Mouse (Mus musculus) T-helper 2 cell (primary cell): Measurements from ENCODE around the gene Dolk.

Experiments
- in situ Hi-C: fragments of 300-600 bp; cut with MboI, MseI; formaldehyde crosslinking; loops from one replicate; pipeline ENCODE4 v1.15.1; 2025; ENCODE audit warnings: high pct_unique_total_duplicates

Dolk gene

DNA sequence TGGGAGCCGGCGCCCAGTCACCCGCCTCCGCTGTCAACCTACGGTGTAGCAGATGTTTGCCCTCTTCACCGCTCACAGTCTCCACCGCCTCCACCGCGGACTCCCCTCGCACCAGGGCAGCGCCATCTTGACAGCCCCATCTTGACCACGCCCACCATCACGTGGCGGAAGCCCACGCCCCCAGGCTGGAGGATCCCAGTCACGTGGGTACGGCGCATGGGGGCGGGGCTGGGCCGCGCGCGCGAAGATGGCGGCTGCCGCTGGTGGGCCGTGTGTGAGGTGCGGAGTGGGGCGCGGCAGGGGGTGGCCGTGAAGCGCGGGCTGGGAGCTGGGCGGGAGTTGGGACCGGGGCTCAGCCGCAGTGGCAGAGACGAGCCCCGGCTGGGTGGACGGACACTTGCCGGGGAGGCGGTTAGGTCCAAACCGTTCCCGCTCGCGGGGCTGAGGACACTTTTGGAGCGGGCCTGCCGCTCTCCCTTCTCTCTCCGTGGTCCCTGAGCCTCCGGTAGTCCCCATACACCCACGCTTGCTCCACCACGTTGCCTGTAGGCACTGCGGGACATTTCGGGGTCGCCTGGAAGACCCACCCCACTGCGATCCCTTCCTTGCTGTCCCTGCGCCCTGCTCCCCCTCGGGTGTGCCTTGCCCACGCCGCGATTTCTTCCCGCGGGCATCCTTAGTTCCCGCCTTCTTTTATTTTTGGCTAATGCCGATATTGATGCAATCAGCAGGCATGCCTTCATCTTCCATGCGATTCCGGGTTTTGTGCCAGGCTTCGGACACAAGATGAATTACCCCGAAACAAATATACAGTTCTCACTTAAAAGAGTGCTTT, at the start of gene Dolk, which contains the start of gene Nup188:
Dolk (minus strand) TSS at position 143 of the 835 bp plus-strand sequence.
Nup188 (plus strand) TSS at position 206 of the 835 bp plus-strand sequence.
- in situ Hi-C loops, result loop anchor here (5.0 kb wide), 1 partner anchor 54 kb away; no protein-coding TSS in a partner anchor

DNA sequence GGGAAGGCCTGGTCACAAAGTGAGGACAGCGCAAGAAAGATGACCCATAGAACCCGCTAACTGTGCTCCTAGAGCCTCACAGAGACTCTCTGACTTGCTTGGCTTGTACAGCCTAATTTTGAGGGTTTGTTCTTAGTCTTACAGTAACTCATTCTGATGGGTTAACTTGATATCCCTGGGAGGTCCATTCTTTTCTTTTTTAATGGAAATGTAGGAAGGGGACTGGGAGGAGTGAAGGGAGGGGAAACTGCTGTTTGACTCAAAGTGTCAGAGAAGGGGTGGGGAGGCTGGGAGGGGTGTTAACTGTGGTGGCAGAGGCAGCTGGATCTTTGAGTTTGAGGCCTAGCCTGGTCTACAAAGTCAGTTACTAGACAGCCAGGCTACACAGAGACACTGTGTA, 49.2 kb upstream of the Dolk start:
- in situ Hi-C loops, result no loop called here

DNA sequence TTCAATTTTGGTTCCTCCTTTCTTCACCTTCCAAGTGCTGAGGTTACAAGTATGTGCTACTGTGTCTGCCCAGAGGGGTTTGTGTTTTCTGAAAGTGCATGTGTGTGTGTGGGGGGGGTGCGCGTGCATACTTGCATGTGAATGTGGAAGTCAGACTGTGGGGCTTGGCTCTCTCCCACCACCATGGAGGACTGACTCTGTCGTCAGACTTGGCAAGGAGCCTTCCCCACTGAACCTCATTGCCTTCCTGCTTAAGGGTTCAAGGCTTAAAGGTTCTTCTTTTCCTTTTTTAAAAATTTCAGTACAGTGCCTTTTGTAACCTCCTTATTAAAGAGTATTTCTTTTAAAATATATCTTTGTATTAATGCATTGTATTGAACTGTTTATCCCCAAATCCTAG, 42.7 kb upstream of the Dolk start:
- in situ Hi-C loops, result no loop called here

DNA sequence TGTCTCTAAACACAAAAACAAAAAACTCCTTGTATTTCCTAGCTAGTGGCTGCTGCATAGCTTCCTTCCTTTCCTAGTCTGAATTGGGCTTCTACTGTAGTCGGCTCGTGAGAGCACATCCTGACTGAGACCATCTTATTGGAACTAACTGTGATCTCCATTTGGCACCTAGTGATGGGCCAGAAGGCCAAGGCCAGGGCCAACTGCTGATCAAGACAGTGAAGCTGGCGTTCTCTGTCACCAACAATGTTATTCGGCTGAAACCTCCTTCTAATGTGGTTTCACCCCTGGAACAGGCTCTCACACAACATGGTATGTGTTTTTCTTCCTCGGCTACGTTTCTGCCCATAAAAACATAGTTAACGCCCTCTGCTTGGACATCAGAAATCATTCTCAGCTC, 41.1 kb upstream of the Dolk start:
- in situ Hi-C loops, result no loop called here

DNA sequence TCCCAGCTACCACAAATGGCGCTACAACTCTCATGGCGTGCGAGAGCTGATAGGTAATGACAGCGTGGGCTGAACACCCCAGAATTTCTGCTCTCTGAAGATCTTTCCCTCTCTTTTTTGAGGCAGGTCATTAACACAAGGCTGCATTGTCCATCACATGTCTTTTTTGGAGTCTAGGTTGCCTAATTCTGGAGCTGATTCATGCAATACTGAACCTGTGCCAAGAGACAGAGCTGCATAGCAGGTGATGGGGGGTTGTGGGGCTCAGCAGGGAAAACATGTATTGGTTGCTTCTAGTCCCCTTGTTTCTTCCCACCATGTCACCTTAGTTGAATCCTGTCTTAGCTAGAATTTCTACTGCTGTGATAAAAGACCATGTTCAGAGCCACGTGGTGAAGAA, 39.2 kb upstream of the Dolk start:
- in situ Hi-C loops, result no loop called here

DNA sequence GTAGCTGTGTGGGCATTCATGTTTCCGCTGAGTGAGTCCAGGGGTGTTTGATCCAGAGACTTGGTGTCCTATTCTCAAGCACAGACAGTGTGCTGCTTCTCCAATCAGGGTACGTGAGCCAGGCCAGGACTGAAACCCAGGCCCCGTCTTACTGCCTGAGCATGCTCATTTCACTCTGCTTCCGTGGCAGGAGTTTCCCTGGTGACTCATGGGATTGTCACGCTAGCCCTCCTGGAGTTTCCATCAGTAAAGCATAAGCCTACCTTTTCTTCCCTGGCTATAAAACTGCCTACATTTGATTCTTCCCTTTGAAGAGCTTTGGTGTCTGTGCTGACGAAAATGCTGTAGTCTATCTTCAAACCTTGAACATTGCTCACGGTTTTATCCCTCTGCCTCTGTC, 37.0 kb upstream of the Dolk start:
- in situ Hi-C loops, result no loop called here

DNA sequence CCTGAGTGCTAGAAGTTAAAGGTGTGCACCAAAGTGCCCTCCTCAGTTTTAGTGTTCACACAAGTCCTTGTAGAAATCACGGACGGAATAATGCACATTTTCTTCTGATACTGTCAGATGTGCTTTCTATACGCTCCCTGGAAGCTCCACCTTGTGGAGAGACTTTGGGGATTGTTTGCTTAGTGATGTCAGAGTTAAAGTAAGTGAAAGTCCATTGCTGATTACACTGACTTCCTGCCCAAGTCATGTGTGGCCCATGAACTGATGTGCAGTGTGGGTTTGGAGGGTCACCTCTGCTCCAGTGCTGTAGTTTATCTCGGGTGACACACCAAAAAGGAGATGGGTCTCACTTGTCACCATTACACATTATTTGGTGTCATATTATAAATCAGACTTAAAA, 33.1 kb upstream of the Dolk start:
- in situ Hi-C loops, result loop anchor here (10.0 kb wide), 1 partner anchor 324 kb away; no protein-coding TSS in a partner anchor

DNA sequence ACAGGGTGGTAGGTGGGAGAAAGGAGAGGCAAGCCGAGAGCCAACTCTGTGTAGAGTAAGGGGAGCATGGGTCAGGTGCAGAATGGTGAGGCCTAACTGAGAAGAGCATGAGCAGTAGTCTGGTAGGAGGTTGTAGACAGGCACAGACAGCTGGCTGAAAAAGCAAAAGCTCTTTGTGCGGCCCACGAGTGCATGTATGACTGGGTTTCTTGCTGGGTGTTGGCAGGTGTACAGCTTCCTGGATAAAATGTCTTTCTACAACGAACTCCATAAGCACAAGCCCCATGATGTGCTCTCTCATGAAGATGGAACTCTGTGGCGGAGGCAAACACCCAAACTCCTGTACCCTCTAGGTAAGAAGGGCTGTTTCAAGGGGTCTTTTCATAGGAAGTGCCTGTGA, 30.8 kb upstream of the Dolk start:
- in situ Hi-C loops, result loop anchor here (10.0 kb wide), 1 partner anchor 322 kb away; no protein-coding TSS in a partner anchor

DNA sequence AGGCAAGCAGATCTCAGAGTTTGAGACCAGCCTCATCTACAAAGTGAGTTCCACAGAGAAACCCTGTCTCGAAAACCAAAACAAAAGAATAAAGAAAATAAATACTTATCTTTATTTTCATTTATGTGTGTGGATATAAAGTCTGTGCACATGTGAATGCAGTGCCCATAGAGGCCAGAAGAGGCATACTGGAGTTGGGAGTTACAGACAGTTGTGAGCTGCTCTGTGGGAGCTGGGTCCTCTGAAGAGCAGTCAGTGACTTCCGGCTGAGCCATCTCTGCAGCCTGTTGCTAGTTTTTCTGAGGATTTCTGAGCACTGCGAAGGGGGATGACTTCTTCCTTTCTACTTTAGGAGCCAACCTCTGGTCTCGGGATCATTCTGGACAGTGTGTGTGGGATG, 30.0 kb upstream of the Dolk start:
- in situ Hi-C loops, result loop anchor here (10.0 kb wide), 1 partner anchor 321 kb away; no protein-coding TSS in a partner anchor

DNA sequence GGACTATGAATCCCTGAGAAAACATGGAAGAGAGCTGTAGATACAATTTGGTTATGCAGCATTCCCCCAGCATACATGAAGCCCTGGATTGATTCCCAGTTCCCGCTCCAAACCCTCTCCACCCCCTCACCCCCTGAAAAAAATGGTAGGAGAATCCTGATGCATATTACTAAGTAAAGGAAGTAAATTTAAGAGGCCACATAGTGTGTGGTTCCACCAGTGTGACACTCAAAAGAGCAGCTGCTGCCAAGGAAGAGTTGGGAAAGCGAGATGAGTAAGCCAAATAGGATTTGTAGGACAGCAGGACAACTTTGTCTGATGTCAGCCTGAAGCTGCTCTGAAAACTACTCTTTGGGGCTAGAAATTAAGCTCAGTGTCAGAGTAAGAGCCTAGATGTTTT, 25.3 kb upstream of the Dolk start:
- in situ Hi-C loops, result loop anchor here (10.0 kb wide), 1 partner anchor 317 kb away; no protein-coding TSS in a partner anchor

DNA sequence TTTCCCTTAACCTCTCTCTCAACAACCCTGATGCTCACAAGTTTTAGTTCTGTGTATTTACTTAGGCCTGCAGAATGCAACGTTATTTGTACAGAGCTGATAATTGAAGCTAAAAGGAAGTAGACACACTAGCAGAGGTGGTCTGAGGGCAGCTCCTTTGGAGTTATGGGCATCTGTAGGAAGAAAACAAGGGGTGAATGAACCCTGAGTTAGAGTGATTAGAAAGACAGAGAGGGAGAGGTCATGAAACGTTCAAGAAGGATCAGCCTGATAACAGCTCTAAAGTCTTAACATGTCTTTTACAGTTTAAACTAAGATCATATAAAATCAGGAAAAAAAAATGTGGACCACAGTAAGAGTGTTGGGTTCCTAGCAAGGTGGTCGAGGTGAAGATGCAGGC, 23.2 kb upstream of the Dolk start:
- in situ Hi-C loops, result loop anchor here (10.0 kb wide), 1 partner anchor 1895 kb away; no protein-coding TSS in a partner anchor

DNA sequence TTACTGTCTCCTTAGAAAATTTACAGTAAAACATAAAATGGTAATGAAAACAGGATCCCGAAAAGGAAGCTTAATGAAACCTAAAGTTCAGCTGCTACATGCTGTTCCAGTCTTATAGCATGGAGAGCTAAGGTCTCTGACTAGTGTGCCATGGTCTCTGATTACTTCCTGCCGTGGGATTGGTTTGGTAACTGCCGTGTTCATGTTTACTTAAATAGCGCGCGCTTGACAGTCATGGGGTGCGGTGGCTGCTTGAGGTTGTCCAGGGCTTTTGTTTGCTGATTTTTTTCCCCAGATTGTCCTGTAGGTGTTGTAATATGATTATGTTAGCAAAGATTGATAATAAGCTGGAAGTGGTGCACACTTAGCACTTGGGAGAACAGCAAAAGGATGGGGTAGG, 20.0 kb upstream of the Dolk start:
- in situ Hi-C loops, result loop anchor here (10.0 kb wide), 1 partner anchor 1899 kb away; no protein-coding TSS in a partner anchor

DNA sequence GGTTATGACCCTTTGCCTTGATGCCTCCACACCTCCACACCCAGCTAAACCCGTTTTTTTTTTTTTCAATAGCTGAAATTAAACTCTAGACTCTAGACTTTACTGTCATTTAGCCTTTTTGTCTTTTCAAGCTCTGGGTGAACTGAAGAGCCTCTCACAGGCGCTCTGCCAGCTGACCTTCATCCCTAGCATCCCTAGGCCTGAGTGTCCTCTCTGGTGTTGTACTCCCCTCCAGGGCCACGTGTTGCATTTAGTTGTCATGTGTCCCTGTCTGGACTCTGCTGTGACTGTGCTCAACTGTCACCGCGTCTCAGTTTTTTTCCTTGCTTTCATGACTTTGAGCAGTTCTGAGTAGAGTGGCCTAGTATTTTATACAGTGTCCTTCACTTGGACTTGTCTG, 13.8 kb upstream of the Dolk start:
- in situ Hi-C loops, result loop anchor here (10.0 kb wide), 1 partner anchor 1905 kb away; no protein-coding TSS in a partner anchor

DNA sequence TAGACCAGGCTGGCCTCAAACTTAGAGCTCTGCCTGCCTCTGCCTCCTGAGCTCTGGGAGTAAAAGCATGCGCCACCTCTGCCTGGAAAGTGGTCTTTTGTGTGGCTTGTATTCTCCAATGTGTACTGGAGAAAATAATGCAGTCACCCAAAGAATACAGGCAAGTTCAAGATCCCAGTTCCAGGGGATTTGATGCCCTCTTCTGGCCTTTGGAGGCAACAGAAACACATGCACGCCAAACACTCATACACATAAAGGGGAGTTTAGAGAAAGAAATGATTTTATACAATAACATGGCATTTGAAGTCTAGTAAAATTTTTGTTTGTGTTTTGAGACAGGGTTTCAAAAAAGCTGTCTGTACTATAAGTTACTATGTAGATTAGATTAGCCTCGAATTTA, 13.4 kb upstream of the Dolk start:
- in situ Hi-C loops, result no loop called here

DNA sequence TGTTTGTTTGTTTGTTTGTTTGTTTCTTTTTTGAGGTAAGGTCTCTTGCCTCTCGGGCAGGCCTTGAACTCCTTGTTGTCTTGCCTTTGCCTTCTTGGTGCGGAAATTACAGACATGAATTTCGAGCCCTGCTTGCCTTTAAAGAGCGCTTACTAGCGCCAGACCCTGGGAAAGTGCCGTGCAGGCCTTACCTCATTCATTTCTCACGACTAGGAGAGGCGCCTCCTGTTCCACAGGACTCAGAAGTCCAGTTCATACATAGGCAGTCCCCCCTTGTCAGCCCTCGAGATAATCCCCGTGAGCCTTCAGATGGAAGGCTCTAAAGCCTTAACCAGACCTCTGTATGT, 866 bp upstream of the Dolk start:
- in situ Hi-C loops, result loop anchor here (5.0 kb wide), 1 partner anchor 55 kb away; no protein-coding TSS in a partner anchor

DNA sequence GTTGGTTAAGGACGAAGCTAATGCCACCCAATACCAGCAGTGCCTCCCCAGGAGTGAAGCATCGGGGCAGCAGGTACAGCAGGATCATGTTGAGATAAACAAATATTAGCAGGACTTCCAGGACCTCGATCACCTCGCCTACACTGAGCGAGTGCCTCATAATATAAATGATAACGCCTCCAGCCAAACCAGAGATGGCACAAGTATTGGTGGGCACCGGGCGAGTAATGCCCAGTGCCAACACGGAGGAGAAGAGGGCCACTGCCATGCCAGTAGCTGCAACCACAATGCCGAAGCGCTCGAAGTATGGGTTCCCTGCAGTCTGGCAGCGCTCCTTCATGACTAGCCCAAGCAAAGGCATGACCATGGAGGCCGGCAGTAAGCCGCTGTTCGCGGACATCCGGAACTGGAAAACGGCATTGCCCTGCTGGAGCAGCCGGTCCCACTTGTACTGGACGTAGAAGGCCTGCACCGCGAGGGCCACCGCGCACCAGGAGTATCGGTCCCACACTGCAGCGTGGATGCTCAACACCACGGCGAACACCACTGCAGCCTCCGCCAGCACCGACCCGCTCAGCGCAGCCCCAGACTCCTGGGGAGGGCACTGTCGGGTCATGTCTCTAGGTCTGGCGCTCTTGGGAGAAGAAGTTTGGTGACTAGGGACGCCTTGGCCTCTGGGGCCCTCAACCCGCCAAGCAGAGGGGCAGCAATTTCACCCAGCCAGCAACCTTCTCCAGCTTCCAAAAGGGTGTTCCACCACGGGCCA, 535 bp downstream of the Dolk start:
- in situ Hi-C loops, result loop anchor here (5.0 kb wide), 1 partner anchor 53 kb away; no protein-coding TSS in a partner anchor

DNA sequence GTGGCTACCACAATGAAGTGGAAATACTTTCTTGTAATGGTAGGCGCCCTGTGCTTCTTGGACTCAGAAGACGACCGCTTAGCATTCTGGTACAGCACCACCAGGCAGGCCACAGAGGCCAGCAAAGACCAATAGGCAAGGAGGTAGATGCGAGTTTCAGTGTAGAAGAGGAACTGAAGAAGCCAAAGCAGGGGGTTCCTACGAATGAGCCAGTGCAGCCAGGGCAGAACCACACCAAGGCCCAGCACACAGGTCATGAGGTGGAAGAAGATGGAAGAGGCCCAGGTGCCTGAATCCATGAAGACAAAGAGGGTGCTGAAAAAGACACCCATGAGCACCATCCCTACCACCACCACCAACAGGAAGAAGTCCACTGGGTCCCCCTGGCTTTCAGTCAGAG, 1.1 kb downstream of the Dolk start:
- in situ Hi-C loops, result loop anchor here (5.0 kb wide), 1 partner anchor 53 kb away; no protein-coding TSS in a partner anchor

DNA sequence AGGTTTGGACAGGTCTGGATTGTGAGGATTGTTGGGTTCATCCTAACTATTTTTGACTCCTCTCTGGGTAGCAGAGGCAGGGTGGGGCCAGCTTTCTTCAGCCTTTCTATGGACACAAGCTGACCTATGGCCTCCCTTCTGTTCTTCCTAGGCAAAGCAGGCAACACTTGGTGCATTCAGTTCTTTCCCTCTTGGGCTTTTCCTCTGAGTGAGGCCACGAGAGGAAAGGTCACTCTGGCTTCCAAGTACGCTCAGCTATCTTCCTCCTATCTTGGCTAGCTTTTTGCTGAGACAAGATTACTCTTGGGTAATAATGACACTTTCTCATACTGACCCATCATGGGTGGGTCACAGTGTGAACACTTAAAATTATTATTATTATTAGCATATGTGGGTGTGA, 2.9 kb downstream of the Dolk start:
- in situ Hi-C loops, result no loop called here

DNA sequence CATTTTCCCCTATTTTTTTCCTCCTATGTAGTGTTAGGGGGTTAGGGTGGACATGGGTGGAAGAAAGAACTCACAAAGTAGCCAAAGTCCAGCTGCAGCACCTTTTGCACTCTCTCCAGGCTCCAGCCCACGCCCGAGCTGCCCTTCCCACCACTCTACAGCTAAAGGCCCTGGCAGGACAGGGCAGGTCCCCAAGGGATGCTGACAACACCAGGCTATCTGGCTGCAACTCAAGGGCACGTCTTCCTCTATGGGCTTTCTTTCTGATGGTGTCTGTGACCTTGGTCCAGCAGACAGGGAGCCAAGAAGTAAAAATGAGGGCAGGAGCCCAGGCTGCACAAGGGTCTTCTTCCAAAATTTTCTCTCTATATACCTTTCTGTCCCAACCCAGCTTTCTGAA, 4.5 kb downstream of the Dolk start:
- in situ Hi-C loops, result no loop called here

DNA sequence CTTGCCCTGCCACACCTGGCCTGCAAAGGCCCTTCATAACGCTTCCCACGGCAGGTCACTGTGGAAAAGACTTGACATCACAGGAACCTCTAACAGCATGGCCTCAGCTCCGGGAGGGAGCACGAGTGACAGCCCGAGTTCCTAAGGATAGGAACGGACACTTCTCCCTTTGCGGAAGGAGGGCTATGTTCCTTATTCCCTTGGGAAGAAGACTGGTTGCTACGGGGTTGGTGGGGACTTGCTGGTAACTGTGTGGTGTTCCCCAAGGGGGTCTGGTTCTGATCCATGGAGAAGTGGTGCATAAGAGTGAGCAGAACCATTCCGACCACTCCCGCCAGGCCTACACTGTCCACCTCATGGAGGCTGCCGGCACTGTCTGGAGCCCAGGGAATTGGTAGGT, 5.4 kb downstream of the Dolk start, which contains the start of gene Gm28038:
Gm28038 (plus strand) TSS at position 301 of the 400 bp plus-strand sequence.
- in situ Hi-C loops, result no loop called here

DNA sequence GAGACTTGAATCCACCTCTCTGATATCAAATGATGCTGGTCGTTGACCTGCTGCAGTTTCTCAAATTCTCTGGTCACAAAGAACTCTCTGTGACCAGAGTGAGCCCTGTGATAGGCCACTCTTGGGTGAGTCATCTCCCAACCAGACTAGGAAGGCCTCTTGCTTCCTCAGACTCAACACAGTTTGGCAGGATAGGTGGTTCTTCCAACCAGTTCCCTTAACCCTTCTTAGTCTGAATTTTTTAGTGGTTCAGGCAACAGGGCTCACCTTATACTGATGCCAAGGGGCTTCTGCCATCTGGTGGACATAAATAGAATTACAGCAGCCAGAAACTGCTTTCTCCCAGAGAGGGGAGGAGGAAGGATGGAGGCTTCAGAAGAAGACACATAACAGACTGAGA, 16.0 kb downstream of the Dolk start:
- in situ Hi-C loops, result no loop called here
